ENCODE assay signal across 14 mouse cellular contexts in the genomic region with DNA sequence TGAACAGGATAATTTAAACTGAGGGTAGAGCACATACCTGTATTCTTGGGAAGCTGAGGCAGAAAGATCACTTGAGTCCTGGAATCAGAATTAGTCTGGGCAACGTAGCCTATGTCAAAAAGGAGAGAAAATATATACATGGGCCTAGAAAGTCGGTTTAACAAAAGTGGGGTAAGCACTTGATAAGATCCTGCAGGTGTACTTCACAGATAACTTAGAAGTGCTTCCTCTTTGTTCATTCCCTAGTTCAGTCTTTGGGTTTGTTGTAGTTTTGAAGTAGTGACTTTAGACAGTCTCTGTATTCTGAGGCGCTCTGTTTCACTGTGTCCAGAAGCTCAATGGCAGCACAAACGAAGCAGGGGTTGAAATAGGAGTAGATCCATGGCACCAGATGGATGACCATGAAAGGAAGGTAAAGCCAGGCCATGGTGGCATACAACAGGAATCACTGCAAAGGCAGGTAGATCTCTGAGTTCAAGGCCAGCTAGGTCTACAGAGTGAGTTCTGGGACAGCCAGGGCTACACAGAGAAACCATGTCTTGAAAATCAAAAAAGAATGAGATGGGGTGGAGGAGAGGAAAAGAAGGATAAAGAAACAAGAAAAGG.
"Had no signal": no experiment of that assay in that cellular context is flagged by ENCODE, and none has a peak within 500 bp of the region (broad histone marks: within the 10 kb centered on the region; RNA-seq: fewer than 3 reads in every experiment).

No protein-coding gene starts in this region.

- DNase-seq: kidney, adult 11 months; kidney, adult 9 months; kidney, postnatal 10 days; kidney, postnatal 4 days; left cerebral cortex, postnatal 4 days; lung, adult 18-20 months; retina, postnatal 1 day; right cerebral cortex, postnatal 4 days; spleen, adult 18-20 months had no signal

- ATAC-seq: midbrain, embryonic 13.5 days had no signal

- H3K4me3 ChIP-seq: layer of hippocampus, adult 2 months; limb, embryonic 13.5 days; midbrain, embryonic 13.5 days; myocyte; neural tube, embryonic 12.5 days had no signal

- H3K27me3 ChIP-seq: limb, embryonic 13.5 days; midbrain, embryonic 13.5 days; neural tube, embryonic 12.5 days had no signal

- H3K9me3 ChIP-seq: limb, embryonic 13.5 days; midbrain, embryonic 13.5 days; neural tube, embryonic 12.5 days had no signal

- H3K4me1 ChIP-seq: limb, embryonic 13.5 days; midbrain, embryonic 13.5 days; neural tube, embryonic 12.5 days had no signal
